Mouse (Mus musculus) cortical plate, adult 2 months (tissue): ENCODE results near the gene Sacm1l.

Source experiments
- CTCF ChIP-seq: fragments of 200-500 bp; IDR thresholded peaks from 2 replicates; pipeline ENCODE4 v1.5.1; 2011; ENCODE audit warnings: mild to moderate bottlenecking, control low read depth, low read length; ENCODE audit not compliant: insufficient read depth; ENCODE audit errors: extremely low read depth
- POLR2A ChIP-seq: fragments of 200-500 bp; IDR thresholded peaks from 2 replicates; pipeline ENCODE4 v1.6.1; 2011; ENCODE audit warnings: mild to moderate bottlenecking, low read length, control low read depth; ENCODE audit not compliant: insufficient read depth; ENCODE audit errors: extremely low read depth

GRCm38 (mm10) chr9:123506270-123507146, 23.1 kb upstream of the Sacm1l start:
- no peak for TF ChIP-seq CTCF
- TF ChIP-seq POLR2A: no peak
